Mouse (Mus musculus): ENCODE measurements around the gene Prss42. TPM values are rescaled to one million over a fixed set of nuclear protein-coding genes. Genes with fewer than 3 reads are reported as not detected.

Prss42 gene
- total and polyA plus RNA-seq, 3 experiments, result not detected

GRCm38 (mm10) chr9:110821436-110821835 is 23.5 kb downstream of the Prss42 start:
- no peaks in the 10 kb centered on the region for H3K9me3 ChIP-seq (replicated peaks; ENCODE audit: insufficient read depth, low read length)
- no peak for DNase-seq (ENCODE audit: low read depth, low spot score)
- TF ChIP-seq TBP (IDR thresholded peaks at IDR 0.05; ENCODE audit: low read depth, low read length) (no peak), POLR2AphosphoS5 (IDR thresholded peaks at IDR 0.05; ENCODE audit: borderline replicate concordance, low read depth, low read length) (no peak), USF2 (IDR thresholded peaks at IDR 0.05; ENCODE audit: borderline replicate concordance in 1 of 2, insufficient read depth in 1 of 2, low read depth in 1 of 2, low read length in 2 of 2) (no peak), CHD2 (IDR thresholded peaks at IDR 0.05; ENCODE audit: low read length) (no peak), TAL1 (IDR thresholded peaks at IDR 0.05; ENCODE audit: low read length) (no peak), MAZ (IDR thresholded peaks at IDR 0.05; ENCODE audit: low read depth, low read length) (no peak), EP300 (IDR thresholded peaks at IDR 0.05; ENCODE audit: low read depth in 1 of 2, low read length in 2 of 2) (no peak), POLR2A (IDR thresholded peaks at IDR 0.05; ENCODE audit: control insufficient read depth in 1 of 2, insufficient read depth in 1 of 2, low read depth in 1 of 2, low read length in 2 of 2, poor library complexity in 1 of 2) (no peak), RCOR1 (IDR thresholded peaks at IDR 0.05; ENCODE audit: low read depth, low read length) (no peak), GATA1 (IDR thresholded peaks at IDR 0.05; ENCODE audit: low read depth, low read length) (no peak), ZKSCAN1 (IDR thresholded peaks at IDR 0.05; ENCODE audit: low read depth, low read length) (no peak), GABPA (IDR thresholded peaks at IDR 0.05; ENCODE audit: low read depth, low read length) (no peak), MYC (IDR thresholded peaks at IDR 0.05; ENCODE audit: low read depth, low read length) (no peak), ZC3H11A (IDR thresholded peaks at IDR 0.05; ENCODE audit: low read depth, low read length) (no peak), UBTF (IDR thresholded peaks at IDR 0.05; ENCODE audit: borderline replicate concordance, insufficient read depth, low read depth, low read length) (no peak), USF1 (IDR thresholded peaks at IDR 0.05; ENCODE audit: low read depth, low read length) (no peak), NRF1 (IDR thresholded peaks at IDR 0.05; ENCODE audit: insufficient read depth, low read depth, low read length, poor library complexity, severe bottlenecking) (no peak), SIN3A (IDR thresholded peaks at IDR 0.05; ENCODE audit: low read length) (no peak), CTCF (IDR thresholded peaks at IDR 0.05 in 2 of 3, conservative IDR thresholded peaks at IDR 0.05 in 1 of 3; ENCODE audit: control insufficient read depth in 1 of 3, insufficient read depth in 1 of 3, low read depth in 2 of 3, low read length in 3 of 3, poor library complexity in 1 of 3, severe bottlenecking in 1 of 3) (no peak)

GRCm38 (mm10) chr9:110825426-110825825 is 27.5 kb downstream of the Prss42 start:
- H3K4me1 ChIP-seq (ENCODE audit: control insufficient read depth in 1 of 2, insufficient read depth in 2 of 2, low read length in 2 of 2), result no peaks in the 10 kb centered on the region
- no peak overlapping the region for H3K27ac ChIP-seq (ENCODE audit: control insufficient read depth, low read depth, low read length)
- no peak for TF ChIP-seq POLR2A (IDR thresholded peaks at IDR 0.05; ENCODE audit: control insufficient read depth in 1 of 2, insufficient read depth in 1 of 2, low read depth in 1 of 2, low read length in 2 of 2, poor library complexity in 1 of 2)
- TF ChIP-seq EP300 (IDR thresholded peaks at IDR 0.05; ENCODE audit: low read depth in 1 of 2, low read length in 2 of 2), result no peak
- H3K27me3 ChIP-seq (ENCODE audit: control insufficient read depth in 1 of 2, insufficient read depth in 2 of 2, low read length in 2 of 2), result peaks cover 0 to 3% of the 10 kb centered on the region in 2 experiments; a peak in 2 of 4 replicates
- H3K79me2 ChIP-seq (ENCODE audit: control insufficient read depth, insufficient read depth, low read length, poor library complexity), result no peaks in the 10 kb centered on the region
- DNase-seq (ENCODE audit: low read depth, low spot score), result no peak
- no peak overlapping the region for H3K4me3 ChIP-seq (ENCODE audit: control insufficient read depth in 1 of 2, insufficient read depth in 1 of 2, low read depth in 2 of 2, low read length in 2 of 2)
- no peaks in the 10 kb centered on the region for H3K9me3 ChIP-seq (replicated peaks; ENCODE audit: insufficient read depth, low read length)
- no peaks in the 10 kb centered on the region for H3K36me3 ChIP-seq (ENCODE audit: control insufficient read depth in 1 of 2, insufficient read depth in 2 of 2, low read length in 2 of 2)
- no peak overlapping the region for H3K9ac ChIP-seq (ENCODE audit: control insufficient read depth, low read depth, low read length, poor library complexity, severe bottlenecking)

More at GRCm38 (mm10) chr9:110821436-110821835, 23.5 kb downstream of the Prss42 start:
- Histone ChIP-seq H3K36me3 (ENCODE audit: control insufficient read depth in 1 of 2, insufficient read depth in 2 of 2, low read length in 2 of 2) (no peaks in the 10 kb centered on the region), H3K27ac (ENCODE audit: control insufficient read depth, low read depth, low read length) (no peak overlapping the region), H3K4me3 (ENCODE audit: control insufficient read depth in 1 of 2, insufficient read depth in 1 of 2, low read depth in 2 of 2, low read length in 2 of 2) (no peak overlapping the region), H3K9ac (ENCODE audit: control insufficient read depth, low read depth, low read length, poor library complexity, severe bottlenecking) (no peak overlapping the region), H3K79me2 (ENCODE audit: control insufficient read depth, insufficient read depth, low read length, poor library complexity) (no peaks in the 10 kb centered on the region), H3K4me1 (ENCODE audit: control insufficient read depth in 1 of 2, insufficient read depth in 2 of 2, low read length in 2 of 2) (no peaks in the 10 kb centered on the region), H3K27me3 (ENCODE audit: control insufficient read depth in 1 of 2, insufficient read depth in 2 of 2, low read length in 2 of 2) (peaks cover 0 to 3% of the 10 kb centered on the region in 2 experiments; a peak in 2 of 4 replicates)
